Mouse (Mus musculus) embryonic facial prominence, embryonic 12.5 days (tissue): Measurements from ENCODE around the gene Amz2. TPM values are rescaled to one million over a fixed set of nuclear protein-coding genes. Genes with fewer than 3 reads are reported as not detected.

Source experiments
- ATAC-seq: fragments of 200-750 bp; cut with Nextera tagmentation; 2 replicates; pipeline ENCODE4 v1.8.0; 2017; ENCODE audit not compliant: insufficient number of reproducible peaks, insufficient read depth, low FRiP score, low TSS enrichment
- H3K27ac ChIP-seq: fragments of 300-500 bp; sonication (generic); 2 replicates; pipeline ENCODE4 v1.5.1; 2016; ENCODE audit warnings: mild to moderate bottlenecking
- H3K27me3 ChIP-seq: fragments of 300-500 bp; sonication (generic); 2 replicates; pipeline ENCODE4 v1.6.1; 2016; ENCODE audit warnings: mild to moderate bottlenecking, moderate library complexity
- H3K36me3 ChIP-seq: fragments of 300-500 bp; sonication (generic); 2 replicates; pipeline ENCODE4 v1.6.1; 2016; ENCODE audit warnings: mild to moderate bottlenecking
- H3K4me1 ChIP-seq: fragments of 300-500 bp; sonication (generic); 2 replicates; pipeline ENCODE4 v1.6.1; 2016
- H3K4me2 ChIP-seq: fragments of 300-500 bp; sonication (generic); replicated peaks from 2 replicates; pipeline ENCODE4 v1.6.1; 2016; ENCODE audit warnings: mild to moderate bottlenecking, moderate library complexity
- H3K4me3 ChIP-seq: fragments of 300-500 bp; sonication (generic); 2 replicates; pipeline ENCODE4 v1.5.1; 2016; ENCODE audit warnings: mild to moderate bottlenecking
- H3K9ac ChIP-seq: fragments of 300-500 bp; sonication (generic); 2 replicates; pipeline ENCODE4 v1.6.1; 2016; ENCODE audit warnings: mild to moderate bottlenecking, moderate library complexity
- H3K9me3 ChIP-seq: fragments of 300-500 bp; sonication (generic); 2 replicates; pipeline ENCODE4 v1.6.1; 2016; ENCODE audit warnings: mild to moderate bottlenecking, moderate library complexity
- whole genome bisulfite sequencing: fragments of 180-500 bp; shearing (Covaris S2); methylation state at CpG from one replicate; pipeline ENCODE4 v1.1.7; 2016; 5-methylcytosine and 5-hydroxymethylcytosine counted together
- polyA plus RNA-seq: library from polyadenylated mRNA; unstranded; fragments of >200 nt; fragmentation: Nextera tagmentation; extraction: Ambion mirVana; gene quantifications from 2 replicates; pipeline ENCODE4 v1.2.1, GENCODE M21; 2016

Amz2 gene
- polyA plus RNA-seq = 44.4 and 48.5 TPM in 2 replicates

DNA sequence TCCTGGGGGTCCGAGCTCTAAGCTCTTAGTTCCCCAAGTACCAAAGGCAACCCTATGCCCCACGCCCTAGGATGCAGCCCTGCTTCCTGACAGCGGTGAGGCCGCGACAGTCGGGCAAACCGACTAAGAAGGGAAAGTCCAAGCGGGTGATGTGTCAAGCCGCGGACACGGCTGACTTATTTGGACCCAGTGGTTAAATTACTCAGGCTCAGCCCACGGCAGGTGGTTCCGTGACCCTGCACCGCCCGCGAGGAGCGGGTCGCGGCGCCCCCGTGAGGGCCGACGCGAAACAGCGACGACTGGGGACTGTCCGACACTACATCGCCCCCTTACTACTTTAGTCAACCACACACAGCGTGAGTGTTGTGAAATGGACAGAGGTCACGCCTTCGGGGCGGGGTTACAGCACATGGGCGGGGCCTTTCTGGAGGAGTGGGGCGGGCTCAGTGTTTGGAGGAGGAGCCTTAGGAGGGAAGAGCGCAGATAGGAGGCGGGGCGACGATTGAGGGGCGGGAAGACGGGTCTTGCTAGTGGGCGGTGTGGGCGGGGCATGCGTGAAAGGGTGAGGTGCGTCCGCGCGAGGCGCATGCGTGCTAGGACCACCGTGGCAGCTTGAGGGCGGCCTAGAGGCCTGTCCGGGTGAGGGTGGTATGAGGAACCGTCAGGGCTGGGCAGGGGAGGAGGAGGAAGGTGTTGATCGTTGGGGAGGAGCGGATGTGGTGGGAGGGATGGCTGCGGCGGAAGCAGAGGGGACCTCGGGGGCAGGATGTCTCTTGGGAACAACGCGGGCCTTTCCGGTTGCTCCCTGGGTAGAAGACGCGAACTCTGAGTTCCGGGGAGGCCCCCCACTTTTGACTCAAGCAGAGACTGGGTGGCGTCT, at the start of gene Amz2:
TSS of gene Amz2 (plus strand) at position 555 of the 880 bp plus-strand sequence.
- H3K9ac ChIP-seq = peak within 1 kb of the TSS; percentile 61
- H3K4me3 ChIP-seq = peak within 1 kb of the TSS; percentile 48
- H3K9me3 ChIP-seq = no peaks in the 10 kb centered on the region
- peak within 1 kb of the TSS; percentile 77 for H3K27ac ChIP-seq
- peaks cover 11% of the 10 kb centered on the region for H3K4me1 ChIP-seq
- under 1% methylated on average over 65 of the region's 65 CpGs for WGBS
- peak; percentile 96 for ATAC-seq
- no peaks in the 10 kb centered on the region for H3K27me3 ChIP-seq
- peaks cover 23% of the 10 kb centered on the region for H3K36me3 ChIP-seq
- H3K4me2 ChIP-seq = peak within 1 kb of the TSS; percentile 61

DNA sequence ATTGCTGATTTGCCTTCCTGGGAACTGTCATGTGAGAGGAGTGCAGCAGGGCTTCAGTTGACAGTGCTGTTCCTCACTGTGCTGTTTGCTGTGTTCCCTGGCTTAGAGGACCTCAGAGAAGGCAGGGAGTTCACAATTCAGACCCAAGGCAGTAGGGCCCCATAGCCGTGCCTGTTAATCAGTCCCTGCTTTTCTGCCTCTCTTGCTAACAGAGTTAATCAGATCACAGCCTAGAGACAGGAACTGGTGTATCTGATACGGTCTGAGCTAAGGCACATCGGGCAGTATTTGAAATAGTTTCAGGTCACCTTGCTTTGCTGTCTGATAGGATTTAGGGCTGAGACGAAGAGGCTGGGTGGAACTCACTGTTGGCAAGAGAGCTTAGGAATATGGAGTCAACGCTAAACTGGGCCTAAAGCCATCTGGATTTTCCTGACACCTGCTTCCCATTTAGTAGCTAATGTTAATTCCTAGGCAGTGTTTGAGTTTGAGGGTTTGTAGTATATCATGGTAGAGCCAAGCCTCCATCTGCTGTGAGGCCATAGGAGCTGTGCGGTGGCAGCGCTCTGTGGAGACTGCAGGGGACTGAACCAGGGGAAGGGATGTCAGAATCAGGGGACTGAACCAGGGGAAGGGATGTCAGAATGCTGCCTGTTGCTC, 49.1 kb upstream of the Amz2 start:
- peak overlapping the region; percentile 75 for H3K27ac ChIP-seq
- H3K4me1 ChIP-seq = peaks cover 18% of the 10 kb centered on the region
- no peaks in the 10 kb centered on the region for H3K27me3 ChIP-seq
- no peak overlapping the region; the same call in 1 of the 2 replicates for H3K4me2 ChIP-seq
- 27% methylated on average over 7 of the region's 7 CpGs for WGBS
- H3K36me3 ChIP-seq = peaks cover 7% of the 10 kb centered on the region
- no peak overlapping the region for H3K4me3 ChIP-seq
- ATAC-seq = no peak; the same call in 1 of the 2 replicates
- H3K9ac ChIP-seq = no peak overlapping the region; the same call in 1 of the 2 replicates
- H3K9me3 ChIP-seq = no peaks in the 10 kb centered on the region

DNA sequence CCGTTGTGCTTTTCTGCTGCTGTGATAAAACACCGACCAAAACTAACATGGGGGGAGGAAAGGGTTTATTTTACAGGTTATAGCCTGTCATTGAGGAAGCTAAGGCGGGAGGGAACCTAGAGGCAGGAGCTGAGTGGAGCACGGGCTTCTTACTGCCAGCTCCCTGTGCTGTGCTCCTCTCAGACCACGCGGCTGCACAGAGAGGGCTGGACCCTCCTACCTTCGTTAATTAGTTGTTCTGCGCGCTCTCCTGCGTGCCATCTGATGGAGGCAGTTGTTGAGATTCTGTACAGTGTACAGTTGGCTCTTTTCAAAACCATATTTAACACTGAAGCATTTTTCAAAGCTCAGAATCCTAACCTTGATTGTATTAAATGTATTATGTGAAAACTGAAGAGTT, 48.3 kb upstream of the Amz2 start:
- Histone ChIP-seq H3K9ac (no peak overlapping the region), H3K4me1 (peaks cover 18% of the 10 kb centered on the region), H3K27ac (no peak overlapping the region), H3K36me3 (peaks cover 7% of the 10 kb centered on the region), H3K27me3 (no peaks in the 10 kb centered on the region), H3K9me3 (no peaks in the 10 kb centered on the region), H3K4me2 (no peak overlapping the region), H3K4me3 (no peak overlapping the region)
- no peak for ATAC-seq
- 57% methylated on average over 10 of the region's 10 CpGs for WGBS

DNA sequence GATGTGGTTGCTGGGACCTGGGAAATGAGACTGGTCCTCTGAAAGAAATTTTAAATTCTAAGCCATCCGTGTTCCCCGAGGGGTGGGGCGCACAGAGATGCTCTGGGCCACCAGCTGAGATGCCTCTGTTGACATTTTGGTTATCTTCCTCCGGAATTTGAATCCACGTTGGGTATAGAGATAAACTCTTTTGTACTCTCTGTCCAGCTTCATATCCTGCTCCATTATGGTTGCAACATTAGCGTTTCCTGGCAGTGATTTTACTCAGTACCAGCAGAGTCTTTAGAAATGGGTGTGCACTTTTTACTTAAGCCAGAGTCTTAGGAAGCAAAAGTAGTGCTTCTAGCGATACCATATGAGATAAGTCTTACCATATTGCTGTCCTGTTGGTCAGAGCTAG, 47.7 kb upstream of the Amz2 start:
- Histone ChIP-seq H3K9ac (no peak overlapping the region), H3K4me2 (no peak overlapping the region), H3K36me3 (peaks cover 7% of the 10 kb centered on the region), H3K4me1 (peaks cover 18% of the 10 kb centered on the region), H3K4me3 (no peak overlapping the region), H3K9me3 (no peaks in the 10 kb centered on the region), H3K27ac (no peak overlapping the region), H3K27me3 (no peaks in the 10 kb centered on the region)
- 73% methylated on average over 7 of the region's 7 CpGs for WGBS
- ATAC-seq = no peak

DNA sequence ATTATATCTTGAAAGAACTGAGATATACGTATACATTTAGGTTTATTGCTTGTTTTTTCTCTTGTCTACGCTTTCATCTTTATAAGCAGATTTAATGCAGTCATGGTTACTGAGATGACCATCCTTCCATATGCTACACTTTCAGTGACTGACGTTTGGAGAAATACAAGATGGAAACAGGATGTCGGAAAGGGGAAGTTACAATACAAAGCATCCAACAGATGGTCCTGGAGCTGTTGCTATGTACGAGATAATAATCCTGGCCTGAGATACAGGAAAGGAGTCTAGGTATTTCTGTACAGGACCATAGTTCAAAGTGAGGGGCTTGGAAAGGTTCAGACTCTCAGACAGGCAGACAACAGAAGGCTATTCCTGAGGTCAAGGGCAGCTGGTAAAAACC, 45.1 kb upstream of the Amz2 start:
- Histone ChIP-seq H3K4me1 (peaks cover 18% of the 10 kb centered on the region), H3K9ac (no peak overlapping the region), H3K27ac (no peak overlapping the region), H3K4me3 (no peak overlapping the region), H3K27me3 (no peaks in the 10 kb centered on the region), H3K36me3 (no peaks in the 10 kb centered on the region), H3K4me2 (no peak overlapping the region), H3K9me3 (no peaks in the 10 kb centered on the region)
- ATAC-seq = no peak
- WGBS = 79% methylated on average over 5 of the region's 5 CpGs

DNA sequence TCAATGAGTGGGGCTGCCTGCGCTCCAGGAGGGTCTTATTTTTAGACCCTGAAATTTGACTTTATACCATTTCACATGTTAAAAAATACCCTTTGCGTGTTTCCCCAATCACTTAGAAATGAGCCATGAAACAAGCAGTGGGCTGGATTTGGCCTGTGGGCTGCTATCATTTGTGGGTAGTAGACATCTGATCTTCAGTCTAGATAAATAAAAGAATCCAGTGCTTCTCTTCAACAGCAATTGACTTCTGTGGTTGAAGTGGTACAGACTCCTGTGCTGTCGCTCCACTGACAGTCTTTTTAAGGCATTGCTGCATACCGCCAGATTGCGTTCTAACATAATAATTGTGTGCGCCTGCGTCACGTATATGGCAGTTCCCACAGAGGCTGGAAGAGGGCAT, 40.5 kb upstream of the Amz2 start:
- no peak overlapping the region for H3K4me2 ChIP-seq
- 81% methylated on average over 8 of the region's 8 CpGs for WGBS
- H3K4me3 ChIP-seq = no peak overlapping the region
- H3K4me1 ChIP-seq = 0 out of 2 replicates have a peak, but pooled peaks cover 5% of the 10 kb centered on the region
- H3K27ac ChIP-seq = no peak overlapping the region
- H3K9ac ChIP-seq = no peak overlapping the region
- no peaks in the 10 kb centered on the region for H3K9me3 ChIP-seq
- no peaks in the 10 kb centered on the region for H3K27me3 ChIP-seq
- no peaks in the 10 kb centered on the region for H3K36me3 ChIP-seq
- no peak for ATAC-seq

DNA sequence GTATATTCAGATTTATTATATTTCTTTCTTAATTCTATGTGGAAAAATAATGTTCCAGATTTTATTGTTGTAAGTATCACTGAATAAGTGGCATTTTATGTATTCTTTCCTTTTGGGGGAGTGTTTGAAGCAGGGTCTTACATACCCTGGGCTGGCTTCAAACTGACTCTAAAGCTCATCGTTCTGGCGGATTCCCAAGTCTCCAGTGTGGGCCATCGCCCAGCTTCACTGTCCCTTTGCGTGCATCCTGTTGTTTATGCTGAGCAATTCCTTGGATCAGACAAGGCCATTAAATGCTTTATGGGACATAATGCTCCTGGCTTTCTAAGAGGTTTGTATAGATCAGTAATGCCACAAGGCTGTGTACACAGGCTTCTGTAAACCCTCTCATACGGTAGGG, 36.7 kb upstream of the Amz2 start:
- H3K36me3 ChIP-seq = peaks cover 11% of the 10 kb centered on the region; the same call in 1 of the 2 replicates
- ATAC-seq = no peak
- 92% methylated on average over 5 of the region's 5 CpGs for WGBS

DNA sequence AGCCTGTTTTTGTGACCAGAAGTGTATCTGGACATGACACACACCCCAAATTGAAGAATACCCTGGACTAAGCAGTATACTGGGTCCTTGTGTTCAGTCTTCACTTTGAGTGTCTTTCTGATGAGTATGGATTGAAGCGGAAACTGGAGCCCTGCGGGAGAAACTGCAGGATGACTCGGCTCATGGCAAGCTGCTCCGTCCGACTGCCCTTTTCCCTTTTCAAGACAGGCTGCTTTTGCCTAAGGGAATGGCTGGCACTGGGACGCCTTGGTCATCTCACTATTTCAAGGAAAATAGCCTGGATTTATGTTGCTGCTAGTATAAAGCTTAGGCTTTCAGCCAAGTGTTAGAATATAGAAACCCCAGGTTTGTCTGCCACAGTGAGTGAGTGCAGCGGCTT, 34.5 kb upstream of the Amz2 start:
- no peaks in the 10 kb centered on the region for H3K9me3 ChIP-seq
- no peak overlapping the region for H3K4me3 ChIP-seq
- H3K27me3 ChIP-seq = no peaks in the 10 kb centered on the region
- H3K27ac ChIP-seq = no peak overlapping the region
- H3K36me3 ChIP-seq = peaks cover 19% of the 10 kb centered on the region
- no peak for ATAC-seq
- WGBS = 76% methylated on average over 7 of the region's 7 CpGs
- H3K4me2 ChIP-seq = no peak overlapping the region
- no peak overlapping the region for H3K9ac ChIP-seq
- H3K4me1 ChIP-seq = 0 out of 2 replicates have a peak, but pooled peaks cover 5% of the 10 kb centered on the region

More for the DNA sequence above, 36.7 kb upstream of the Amz2 start:
- Histone ChIP-seq H3K27me3 (no peaks in the 10 kb centered on the region), H3K4me1 (0 out of 2 replicates have a peak, but pooled peaks cover 5% of the 10 kb centered on the region), H3K4me2 (no peak overlapping the region), H3K4me3 (no peak overlapping the region), H3K27ac (no peak overlapping the region), H3K9ac (no peak overlapping the region), H3K9me3 (no peaks in the 10 kb centered on the region)

DNA sequence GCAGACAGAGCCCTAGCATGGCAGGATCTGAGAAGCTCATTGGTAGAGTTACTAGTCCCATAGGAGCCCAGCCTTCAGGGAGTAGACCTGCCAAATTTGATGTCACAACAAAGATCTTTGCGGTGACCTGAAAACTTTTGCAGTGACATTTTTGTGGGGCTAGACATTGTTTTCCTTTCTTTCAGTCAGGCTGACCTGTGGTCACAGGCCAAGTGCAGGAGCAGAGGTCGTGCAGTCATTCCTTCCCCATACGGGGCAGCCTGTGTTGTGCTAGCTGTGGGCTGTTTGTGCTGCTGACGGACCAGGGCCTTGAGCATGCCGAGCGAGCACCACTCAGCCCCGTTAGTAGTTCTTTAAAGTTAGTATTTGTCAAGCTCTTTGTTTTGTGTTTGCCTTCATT, 34.0 kb upstream of the Amz2 start:
- Histone ChIP-seq H3K9me3 (no peaks in the 10 kb centered on the region), H3K27ac (no peak overlapping the region), H3K9ac (no peak overlapping the region), H3K4me1 (0 out of 2 replicates have a peak, but pooled peaks cover 5% of the 10 kb centered on the region), H3K4me3 (no peak overlapping the region), H3K4me2 (no peak overlapping the region), H3K36me3 (peaks cover 25% of the 10 kb centered on the region), H3K27me3 (no peaks in the 10 kb centered on the region)
- 59% methylated on average over 7 of the region's 7 CpGs for WGBS
- ATAC-seq = no peak

DNA sequence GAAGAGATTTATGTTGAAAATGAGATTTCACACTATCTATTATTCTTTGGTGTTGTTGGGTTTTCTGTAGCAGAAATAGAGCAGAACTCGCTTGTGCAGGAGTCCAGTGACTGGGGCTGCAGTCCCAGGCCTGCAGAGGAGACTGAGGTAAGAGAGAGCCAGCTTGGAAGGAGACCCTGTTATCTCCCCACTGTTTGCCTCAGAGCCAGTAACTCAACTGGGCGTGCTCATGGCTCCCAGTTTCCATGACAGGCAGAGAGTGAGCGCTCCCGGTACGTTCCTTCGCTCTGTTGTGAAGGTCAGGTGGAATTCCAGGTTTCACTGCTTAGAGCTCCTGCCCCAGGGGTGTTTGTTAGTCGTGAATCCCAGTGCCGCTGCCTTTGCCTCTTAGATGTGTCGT, 33.1 kb upstream of the Amz2 start:
- Histone ChIP-seq H3K36me3 (peaks cover 33% of the 10 kb centered on the region), H3K27ac (no peak overlapping the region), H3K9me3 (no peaks in the 10 kb centered on the region), H3K4me1 (0 out of 2 replicates have a peak, but pooled peaks cover 5% of the 10 kb centered on the region), H3K27me3 (no peaks in the 10 kb centered on the region), H3K4me3 (no peak overlapping the region), H3K9ac (no peak overlapping the region), H3K4me2 (no peak overlapping the region)
- no peak for ATAC-seq
- WGBS = 90% methylated on average over 9 of the region's 9 CpGs

DNA sequence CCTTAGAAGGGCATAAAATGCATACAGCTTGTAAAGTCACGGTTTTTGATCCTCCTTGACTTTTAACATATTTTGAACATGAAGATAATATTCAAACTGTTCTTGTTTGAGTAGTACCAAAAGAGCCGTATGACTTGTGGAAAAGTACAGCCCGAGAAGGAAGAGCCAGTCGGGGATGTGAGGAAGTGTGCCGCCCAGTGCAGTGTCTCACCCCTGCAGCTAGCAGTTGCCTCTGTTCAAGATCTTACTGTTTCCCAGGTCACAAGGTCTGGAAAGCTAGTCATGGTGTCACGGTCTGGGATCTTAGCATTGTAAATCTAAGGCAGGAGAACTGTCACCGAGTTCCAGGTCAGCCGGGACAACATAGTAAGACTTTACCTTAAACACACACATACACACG, 31.0 kb upstream of the Amz2 start:
- WGBS = 90% methylated on average over 9 of the region's 9 CpGs
- Histone ChIP-seq H3K4me3 (no peak overlapping the region), H3K4me1 (no peaks in the 10 kb centered on the region), H3K27me3 (no peaks in the 10 kb centered on the region), H3K9ac (no peak overlapping the region), H3K36me3 (peaks cover 44% of the 10 kb centered on the region), H3K9me3 (no peaks in the 10 kb centered on the region), H3K4me2 (no peak overlapping the region), H3K27ac (no peak overlapping the region)
- ATAC-seq = no peak

DNA sequence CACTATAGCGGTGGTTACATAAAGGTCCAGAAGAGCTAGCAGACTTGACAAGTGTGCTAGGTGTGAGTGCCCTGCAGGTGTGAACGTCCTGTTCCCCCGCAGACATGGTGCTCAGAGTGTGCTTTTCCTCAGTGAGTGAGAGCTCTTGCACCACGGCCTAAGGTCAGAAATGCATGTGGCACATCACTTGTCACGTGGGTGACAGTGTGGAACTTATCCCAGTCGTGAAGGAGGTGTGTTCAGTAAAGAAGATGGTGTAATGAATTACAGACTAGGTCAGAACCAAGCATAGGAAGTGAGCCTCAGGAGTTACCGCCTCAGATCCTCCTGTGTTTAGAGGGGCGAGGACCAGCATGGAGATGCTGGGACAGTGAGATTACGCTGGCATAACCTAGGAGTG, 30.5 kb upstream of the Amz2 start:
- Histone ChIP-seq H3K36me3 (peaks cover 44% of the 10 kb centered on the region), H3K27ac (no peak overlapping the region), H3K9ac (no peak overlapping the region), H3K27me3 (no peaks in the 10 kb centered on the region), H3K4me1 (no peaks in the 10 kb centered on the region), H3K4me2 (no peak overlapping the region), H3K4me3 (no peak overlapping the region), H3K9me3 (no peaks in the 10 kb centered on the region)
- ATAC-seq = no peak
- 90% methylated on average over 9 of the region's 9 CpGs for WGBS
